9 mouse cellular contexts compared by ENCODE assay signal in genomic region chr17:35077285-35077684, GRCm38 (mm10). TPM values are rescaled to one million over a fixed set of nuclear protein-coding genes. Genes with fewer than 3 reads are reported as not detected.
DNase-seq lines count a peak whose midpoint lies in the region; ATAC-seq and TF ChIP-seq lines count a peak whose summit lies in the region.
"Had no signal": no experiment of that assay in that cellular context is flagged by ENCODE, and none has a peak within 500 bp of the region (broad histone marks: within the 10 kb centered on the region; RNA-seq: fewer than 3 reads in every experiment).

No protein-coding gene starts in this region.

- peaks cover 19% of the 10 kb centered on the region for H3K4me1 ChIP-seq in heart, embryonic 11.5 days (ENCODE audit: control insufficient read depth, insufficient read depth, low read length)
- H3K4me1 ChIP-seq in ES-E14 (ENCODE audit: control insufficient read depth in 2 of 2, insufficient read depth in 2 of 2, low read length in 2 of 2, poor library complexity in 1 of 2), result peaks cover 11 to 17% of the 10 kb centered on the region in 2 experiments
- H3K4me1 ChIP-seq in heart, embryonic 16.5 days (ENCODE audit: control insufficient read depth, insufficient read depth, low read length), result peaks cover 21% of the 10 kb centered on the region
- H3K4me1 ChIP-seq in liver, postnatal 0 days (ENCODE audit: insufficient read depth), result peaks cover 14% of the 10 kb centered on the region

- WGBS in heart, embryonic 11.5 days (ENCODE audit: insufficient replicate concordance), result 43% methylated on average over 2 of the region's 2 CpGs
- 40% methylated on average over 2 of the region's 2 CpGs for WGBS in heart, embryonic 16.5 days
- WGBS in liver, postnatal 0 days (ENCODE audit: insufficient replicate concordance), result 39% methylated on average over 2 of the region's 2 CpGs

- H3K36me3 ChIP-seq in heart, embryonic 11.5 days (ENCODE audit: control insufficient read depth, insufficient read depth, low read length), result no peaks in the 10 kb centered on the region
- no peaks in the 10 kb centered on the region for H3K36me3 ChIP-seq in ES-E14 (ENCODE audit: control insufficient read depth, insufficient read depth, low read length, poor library complexity, severe bottlenecking)
- H3K36me3 ChIP-seq in heart, embryonic 16.5 days (ENCODE audit: control insufficient read depth, insufficient read depth), result no peaks in the 10 kb centered on the region
- no peaks in the 10 kb centered on the region for H3K36me3 ChIP-seq in liver, postnatal 0 days (replicated peaks; ENCODE audit: insufficient read depth, low read length)

- no peaks in the 10 kb centered on the region for H3K9me3 ChIP-seq in heart, embryonic 11.5 days (replicated peaks; ENCODE audit: control insufficient read depth, low read length)
- H3K9me3 ChIP-seq in ES-E14 (ENCODE audit: control insufficient read depth, insufficient read depth, low read depth, low read length), result no peaks in the 10 kb centered on the region
- no peaks in the 10 kb centered on the region for H3K9me3 ChIP-seq in heart, embryonic 16.5 days (replicated peaks; ENCODE audit: control insufficient read depth, low read length)
- no peaks in the 10 kb centered on the region for H3K9me3 ChIP-seq in liver, postnatal 0 days (ENCODE audit: low read length)

- no peak for TF ChIP-seq EP300 in liver, postnatal 0 days (IDR thresholded peaks at IDR 0.05; ENCODE audit: low read depth)

- H3K4me3 ChIP-seq in heart, embryonic 11.5 days (ENCODE audit: low read depth, low read length), result no peak overlapping the region; the same call in 1 of the 2 replicates
- H3K4me3 ChIP-seq in ES-E14 (ENCODE audit: insufficient read depth in 1 of 2, low read depth in 1 of 2, low read length in 2 of 2, poor library complexity in 1 of 2, severe bottlenecking in 1 of 2), result peak overlapping the region; percentile 52 to 54
- H3K4me3 ChIP-seq in heart, embryonic 16.5 days (ENCODE audit: low read length), result peak overlapping the region; percentile 36
- H3K4me3 ChIP-seq in liver, postnatal 0 days (ENCODE audit: low read depth, low read length), result 0 out of 2 replicates have a peak overlapping the region, but pooled peaks have one; percentile 12

- no peak for TF ChIP-seq CTCF in liver, postnatal 0 days (IDR thresholded peaks at IDR 0.05; ENCODE audit: low read depth)

- in situ Hi-C loops in ES-E14 (cut with MboI; ENCODE audit: low sequenced_read_pairs in 2 of 2, unreplicated experiment in 2 of 2), result no loop called here

- intact Hi-C loops in heart, postnatal 25 days (cut with DNase I), result loop anchor here (5.0 kb wide), 1 partner anchor 55 kb away; no protein-coding TSS in a partner anchor

- ATAC-seq in heart, embryonic 11.5 days (replicated peaks; ENCODE audit: insufficient number of reproducible peaks, low FRiP score, low TSS enrichment), result no peak
- no peak for ATAC-seq in heart, embryonic 16.5 days (replicated peaks; ENCODE audit: extremely low read depth, insufficient read depth, low FRiP score)
- no peak for ATAC-seq in liver, postnatal 0 days

- DNase-seq in heart, postnatal 25 days (ENCODE audit: low spot score), result no peak
- no peak for DNase-seq in ES-E14 (ENCODE audit: low read depth, low spot score)
- no peak for DNase-seq in liver, postnatal 0 days
- DNase-seq in frontal cortex, postnatal 25 days (ENCODE audit: low spot score in 2 of 2), result no peak
- no peak for DNase-seq in B cell, adult 2 months
- no peak for DNase-seq in spleen, adult 18-20 months

- no peaks in the 10 kb centered on the region for H3K27me3 ChIP-seq in heart, embryonic 11.5 days (ENCODE audit: control insufficient read depth, insufficient read depth, low read length)
- no peaks in the 10 kb centered on the region for H3K27me3 ChIP-seq in heart, embryonic 16.5 days (ENCODE audit: control insufficient read depth, insufficient read depth, low read length)
- H3K27me3 ChIP-seq in liver, postnatal 0 days (ENCODE audit: insufficient read depth, low read length), result 0 out of 2 replicates have a peak, but pooled peaks cover 4% of the 10 kb centered on the region

- peak overlapping the region; percentile 67 for H3K4me2 ChIP-seq in heart, embryonic 11.5 days
- peak overlapping the region; percentile 60 for H3K4me2 ChIP-seq in heart, embryonic 16.5 days (ENCODE audit: low read depth, low read length)
- peak overlapping the region; percentile 53; the same call in 1 of the 2 replicates for H3K4me2 ChIP-seq in liver, postnatal 0 days (ENCODE audit: low read depth, low read length)

- peak overlapping the region; percentile 72 for H3K9ac ChIP-seq in heart, embryonic 11.5 days (ENCODE audit: low read depth, low read length)
- peak overlapping the region; percentile 18; the same call in 1 of the 2 replicates for H3K9ac ChIP-seq in ES-E14 (ENCODE audit: insufficient read depth, low read depth, low read length, poor library complexity, severe bottlenecking)
- H3K9ac ChIP-seq in heart, embryonic 16.5 days (ENCODE audit: low read length), result peak overlapping the region; percentile 60
- no peak overlapping the region; the same call in 1 of the 2 replicates for H3K9ac ChIP-seq in liver, postnatal 0 days (replicated peaks)

- peak overlapping the region; percentile 35; the same call in 1 of the 2 replicates for H3K27ac ChIP-seq in heart, embryonic 11.5 days (ENCODE audit: low read depth, low read length)
- H3K27ac ChIP-seq in ES-E14 (ENCODE audit: insufficient read depth, low read depth, low read length, poor library complexity, severe bottlenecking), result peak overlapping the region; percentile 90
- 0 out of 2 replicates have a peak overlapping the region, but pooled peaks have one; percentile 2 for H3K27ac ChIP-seq in heart, embryonic 16.5 days (ENCODE audit: low read length)
- H3K27ac ChIP-seq in liver, postnatal 0 days (ENCODE audit: low read depth), result peak overlapping the region; percentile 41; the same call in 1 of the 2 replicates

TF ChIP-seq in ES-E14, 5 proteins besides CTCF, POLR2A, EP300 and RAD21:
- no peak for TF ChIP-seq ZNF384 (IDR thresholded peaks at IDR 0.05; ENCODE audit: low read depth, low read length)
- no peak for TF ChIP-seq CHD2 (IDR thresholded peaks at IDR 0.05; ENCODE audit: low read depth, low read length)
- no peak for TF ChIP-seq ZC3H11A (IDR thresholded peaks at IDR 0.05; ENCODE audit: borderline replicate concordance, low read depth, low read length)
- TF ChIP-seq HCFC1 (IDR thresholded peaks at IDR 0.05; ENCODE audit: borderline replicate concordance, insufficient read depth, low read length), result no peak
- TF ChIP-seq MAFK (IDR thresholded peaks at IDR 0.05; ENCODE audit: insufficient read depth, low read depth, low read length), result no peak

RNA-seq across cellular contexts. Expression of gene Ly6g6d, which starts 0.6 kb away (rescaled TPM):
- polyA plus RNA-seq in heart, embryonic 11.5 days (2014; fragmentation: Nextera tagmentation; extraction: Ambion mirVana), result 2.0 and 2.2 TPM in 2 replicates
- total RNA-seq in heart, postnatal 25 days (2021), result under 1 TPM; 0.53 to 0.78 TPM
- total RNA-seq in ES-E14 (2012; rRNA removed), result 1.6 and 4.9 TPM in 2 replicates
- polyA plus RNA-seq in heart, embryonic 16.5 days (2015; fragmentation: Nextera tagmentation; extraction: Ambion mirVana), result 1.9 and 3.4 TPM in 2 replicates
- polyA plus RNA-seq in liver, postnatal 0 days (2015; fragmentation: Nextera tagmentation; extraction: Ambion mirVana), result 0.54 and 0.60 TPM in 2 replicates
- total RNA-seq: megakaryocyte-erythroid progenitor cell, adult 5-6 weeks had no signal

RNA-seq across cellular contexts. Expression of gene Ly6g6e, which starts 0.6 kb away (rescaled TPM):
- polyA plus RNA-seq in heart, embryonic 11.5 days (2014; fragmentation: Nextera tagmentation; extraction: Ambion mirVana), result 0.42 TPM in 1 of 2 replicates, not detected in the other
- total RNA-seq in heart, postnatal 25 days (2021), result not detected
- total RNA-seq in ES-E14 (2012; rRNA removed), result 13.4 and 36.1 TPM in 2 replicates
- polyA plus RNA-seq in heart, embryonic 16.5 days (2015; fragmentation: Nextera tagmentation; extraction: Ambion mirVana), result 0.72 and 0.84 TPM in 2 replicates
- 0.19 TPM in 1 of 2 replicates, not detected in the other for polyA plus RNA-seq in liver, postnatal 0 days (2015; fragmentation: Nextera tagmentation; extraction: Ambion mirVana)
- total RNA-seq: megakaryocyte-erythroid progenitor cell, adult 5-6 weeks had no signal

RNA-seq across cellular contexts. Expression of gene Ly6g6f, which starts 8.1 kb away (rescaled TPM):
- 1.8 TPM in 2 replicates for polyA plus RNA-seq in heart, embryonic 11.5 days (2014; fragmentation: Nextera tagmentation; extraction: Ambion mirVana)
- not detected for total RNA-seq in heart, postnatal 25 days (2021)
- not detected in 2 replicates for total RNA-seq in ES-E14 (2012; rRNA removed)
- polyA plus RNA-seq in heart, embryonic 16.5 days (2015; fragmentation: Nextera tagmentation; extraction: Ambion mirVana), result 0.29 and 0.39 TPM in 2 replicates
- polyA plus RNA-seq in liver, postnatal 0 days (2015; fragmentation: Nextera tagmentation; extraction: Ambion mirVana), result 4.0 and 5.3 TPM in 2 replicates
- total RNA-seq: megakaryocyte-erythroid progenitor cell, adult 5-6 weeks had no signal

RNA-seq across cellular contexts. Expression of gene Mpig6b, which starts 11.3 kb away (rescaled TPM):
- polyA plus RNA-seq in heart, embryonic 11.5 days (2014; fragmentation: Nextera tagmentation; extraction: Ambion mirVana), result 1.4 and 1.8 TPM in 2 replicates
- total RNA-seq in heart, postnatal 25 days (2021), result under 1 TPM; 0.18 to 0.87 TPM
- total RNA-seq in ES-E14 (2012; rRNA removed), result 0.26 TPM in 1 of 2 replicates, not detected in the other
- polyA plus RNA-seq in heart, embryonic 16.5 days (2015; fragmentation: Nextera tagmentation; extraction: Ambion mirVana), result 0.16 and 0.54 TPM in 2 replicates
- polyA plus RNA-seq in liver, postnatal 0 days (2015; fragmentation: Nextera tagmentation; extraction: Ambion mirVana), result 6.5 and 7.1 TPM in 2 replicates
- total RNA-seq: megakaryocyte-erythroid progenitor cell, adult 5-6 weeks had no signal

RNA-seq across cellular contexts. Expression of gene Abhd16a, which starts 11.8 kb away (rescaled TPM):
- 47.4 and 51.2 TPM in 2 replicates for polyA plus RNA-seq in heart, embryonic 11.5 days (2014; fragmentation: Nextera tagmentation; extraction: Ambion mirVana)
- total RNA-seq in heart, postnatal 25 days (2021), result 10 to 100 TPM; 47.9 to 57.5 TPM
- total RNA-seq in ES-E14 (2012; rRNA removed), result 30.7 and 40.4 TPM in 2 replicates
- 80.9 and 83.3 TPM in 2 replicates for polyA plus RNA-seq in heart, embryonic 16.5 days (2015; fragmentation: Nextera tagmentation; extraction: Ambion mirVana)
- 47.3 and 49.3 TPM in 2 replicates for polyA plus RNA-seq in liver, postnatal 0 days (2015; fragmentation: Nextera tagmentation; extraction: Ambion mirVana)

Comparison
In these comparisons a context has a peak if more than half of its experiments do, and no peak if none do; other contexts are left out.
1. H3K27ac ChIP-seq: peak in every context shown above with its lines; median percentile 90 in ES-E14; 41 in liver, postnatal 0 days; 35 in heart, embryonic 11.5 days; 2 in heart, embryonic 16.5 days.